In genomic region chr7:71129981-71130380, GRCm38 (mm10) we compare ENCODE assay signal across 21 mouse cellular contexts.
DNase-seq lines count a peak whose midpoint lies in the region; ATAC-seq lines count a peak whose summit lies in the region.
"Had no signal": no experiment of that assay in that cellular context is flagged by ENCODE, and none has a peak within 500 bp of the region (broad histone marks: within the 10 kb centered on the region; RNA-seq: fewer than 3 reads in every experiment).

No protein-coding gene starts in this region.

- DNase-seq in kidney, adult 9 months = peak; percentile 17
- DNase-seq in kidney, adult 8-10 months = no peak
- DNase-seq in liver, embryonic 11.5 days (ENCODE audit: low spot score) = no peak
- DNase-seq: adrenal gland, adult 2 months; adrenal gland, postnatal 10 days; adrenal gland, postnatal 25 days; cerebellum, adult 11 months; cerebellum, adult 18-20 months; cerebellum, adult 8-10 months; cerebellum, adult 9-11 months; cerebellum, postnatal 14 days; cerebellum, postnatal 36 days; embryo, embryonic 11 days had no signal

- H3K4me2 ChIP-seq in liver, embryonic 16.5 days (ENCODE audit: low read depth, low read length) = no peak overlapping the region
- no peak overlapping the region for H3K4me2 ChIP-seq in liver, embryonic 11.5 days
- H3K4me2 ChIP-seq: embryonic facial prominence, embryonic 13.5 days; embryonic facial prominence, embryonic 15.5 days; forebrain, embryonic 12.5 days had no signal

- H3K27ac ChIP-seq in liver, embryonic 16.5 days (ENCODE audit: low read length) = no peak overlapping the region
- H3K27ac ChIP-seq in liver, embryonic 11.5 days (ENCODE audit: low read depth, low read length) = no peak overlapping the region
- H3K27ac ChIP-seq: embryonic facial prominence, embryonic 13.5 days; embryonic facial prominence, embryonic 15.5 days; forebrain, embryonic 10.5 days; forebrain, embryonic 12.5 days had no signal

- no peaks in the 10 kb centered on the region for H3K27me3 ChIP-seq in liver, embryonic 16.5 days (ENCODE audit: control insufficient read depth, insufficient read depth, low read depth, low read length)
- no peaks in the 10 kb centered on the region for H3K27me3 ChIP-seq in liver, embryonic 11.5 days (replicated peaks; ENCODE audit: control insufficient read depth, insufficient read depth, low read length)
- H3K27me3 ChIP-seq: embryonic facial prominence, embryonic 13.5 days; embryonic facial prominence, embryonic 15.5 days; forebrain, embryonic 12.5 days had no signal

- H3K9me3 ChIP-seq in liver, embryonic 16.5 days (replicated peaks; ENCODE audit: control insufficient read depth, low read length) = no peaks in the 10 kb centered on the region
- no peaks in the 10 kb centered on the region for H3K9me3 ChIP-seq in liver, embryonic 11.5 days (ENCODE audit: control insufficient read depth, low read length)
- H3K9me3 ChIP-seq: embryonic facial prominence, embryonic 13.5 days; embryonic facial prominence, embryonic 15.5 days; forebrain, embryonic 10.5 days; forebrain, embryonic 12.5 days had no signal

- H3K4me3 ChIP-seq in liver, embryonic 16.5 days (ENCODE audit: low read depth, low read length) = no peak overlapping the region
- H3K4me3 ChIP-seq in liver, embryonic 11.5 days (ENCODE audit: low read depth, low read length) = no peak overlapping the region
- H3K4me3 ChIP-seq: embryonic facial prominence, embryonic 13.5 days; embryonic facial prominence, embryonic 15.5 days; erythroblast, embryonic 14.5 days; forebrain, embryonic 10.5 days; forebrain, embryonic 12.5 days had no signal

- H3K4me1 ChIP-seq in liver, embryonic 16.5 days (ENCODE audit: control insufficient read depth, low read depth, low read length) = no peaks in the 10 kb centered on the region
- H3K4me1 ChIP-seq in liver, embryonic 11.5 days (replicated peaks; ENCODE audit: control insufficient read depth, insufficient read depth, low read length) = 0 out of 2 replicates have a peak, but pooled peaks cover 4% of the 10 kb centered on the region
- H3K4me1 ChIP-seq: embryonic facial prominence, embryonic 15.5 days; forebrain, embryonic 10.5 days had no signal

- ATAC-seq in liver, embryonic 16.5 days (ENCODE audit: low read depth) = peak; percentile 24; the same call in 1 of the 2 replicates
- ATAC-seq in liver, embryonic 11.5 days (replicated peaks; ENCODE audit: low FRiP score) = no peak
- ATAC-seq: forebrain, embryonic 14.5 days; forebrain, embryonic 16.5 days had no signal

- H3K9ac ChIP-seq in liver, embryonic 16.5 days (ENCODE audit: low read depth, low read length) = no peak overlapping the region
- no peak overlapping the region for H3K9ac ChIP-seq in liver, embryonic 11.5 days (ENCODE audit: low read depth, low read length)
- H3K9ac ChIP-seq: embryonic facial prominence, embryonic 13.5 days; embryonic facial prominence, embryonic 15.5 days; forebrain, embryonic 12.5 days had no signal

- H3K36me3 ChIP-seq in liver, embryonic 16.5 days (ENCODE audit: control insufficient read depth, insufficient read depth) = no peaks in the 10 kb centered on the region
- no peaks in the 10 kb centered on the region for H3K36me3 ChIP-seq in liver, embryonic 11.5 days (ENCODE audit: control insufficient read depth, insufficient read depth, low read length)
- H3K36me3 ChIP-seq: embryonic facial prominence, embryonic 13.5 days; embryonic facial prominence, embryonic 15.5 days; forebrain, embryonic 10.5 days; forebrain, embryonic 12.5 days had no signal

- 57% methylated on average over 1 of the region's 1 CpGs for WGBS in liver, embryonic 16.5 days (ENCODE audit: insufficient replicate concordance)
- WGBS in liver, embryonic 11.5 days = 81% methylated on average over 1 of the region's 1 CpGs
